Mouse (Mus musculus): ENCODE data around the gene Lefty1. TPM values are rescaled to one million over a fixed set of nuclear protein-coding genes. Genes with fewer than 3 reads are reported as not detected.
"Not testable (repeated sequence)": the region's sequence is repeated elsewhere in the genome, so short reads cannot be mapped to it uniquely, and the experiment has no call there.

Lefty1 gene
- polyA plus RNA-seq, 1 experiment from 2014 or later: 2.2 TPM

DNA sequence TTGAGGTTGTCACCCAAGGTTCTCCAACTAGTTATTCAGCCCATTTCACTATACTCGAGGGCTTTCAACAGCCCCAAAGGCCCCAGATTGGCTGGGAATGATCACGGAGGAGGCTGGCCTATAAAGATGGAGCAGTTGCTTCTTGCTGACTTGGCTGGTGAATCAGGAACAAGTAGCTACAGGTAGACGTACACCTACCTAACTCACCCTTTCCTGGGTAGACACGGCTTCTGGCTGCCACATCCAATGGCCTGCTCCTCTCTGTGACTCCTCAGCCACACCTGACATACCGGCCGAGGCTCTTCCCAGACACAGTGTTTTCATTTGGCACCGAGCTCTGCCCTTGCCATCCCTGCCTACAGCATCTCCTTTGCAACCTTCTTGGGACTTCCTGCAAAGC is 32.4 kb downstream of the Lefty1 start:
- H3K27ac ChIP-seq (ENCODE audit: low read depth): no peak overlapping the region
- DNase-seq (no peak), ATAC-seq (no peak)
- H3K27me3 ChIP-seq (ENCODE audit: insufficient read depth, low read length): no peaks in the 10 kb centered on the region
- H3K4me1 ChIP-seq (ENCODE audit: insufficient read depth): no peaks in the 10 kb centered on the region
- H3K9me3 ChIP-seq (ENCODE audit: low read length): no peaks in the 10 kb centered on the region
- H3K4me3 ChIP-seq (ENCODE audit: low read depth, low read length): no peak overlapping the region
- no peak overlapping the region for H3K4me2 ChIP-seq (ENCODE audit: low read depth, low read length)
- peaks cover 66% of the 10 kb centered on the region for H3K36me3 ChIP-seq (replicated peaks; ENCODE audit: insufficient read depth, low read length)
- H3K9ac ChIP-seq (replicated peaks): no peak overlapping the region
- TF ChIP-seq EP300 (IDR thresholded peaks at IDR 0.05; ENCODE audit: low read depth) (no peak), CTCF (IDR thresholded peaks at IDR 0.05; ENCODE audit: low read depth) (no peak)
- 87% methylated on average over 7 of the region's 7 CpGs for WGBS (ENCODE audit: insufficient replicate concordance)

DNA sequence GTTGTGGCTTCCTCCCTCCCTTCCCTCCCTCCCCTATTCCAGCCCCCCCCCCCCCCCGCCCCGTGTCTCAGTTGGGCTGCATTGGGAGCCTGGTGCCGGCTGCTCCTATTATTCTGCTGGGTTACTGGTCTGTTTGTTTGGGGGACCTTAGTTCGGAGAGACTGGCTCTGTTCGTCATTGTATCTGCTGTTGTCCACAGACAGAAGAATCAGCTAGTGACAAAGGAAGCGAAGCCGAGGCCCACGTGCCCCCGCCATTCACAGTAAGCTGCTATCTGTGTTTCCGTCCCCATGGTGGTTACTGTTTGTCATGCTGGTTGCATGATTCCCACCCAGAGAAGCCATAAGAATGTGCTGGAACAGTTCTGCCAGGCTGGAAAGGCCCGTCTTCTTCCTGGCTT is 38.1 kb downstream of the Lefty1 start:
- H3K27ac ChIP-seq (ENCODE audit: low read depth): no peak overlapping the region
- TF ChIP-seq CTCF (IDR thresholded peaks at IDR 0.05; ENCODE audit: low read depth): no peak
- TF ChIP-seq EP300 (IDR thresholded peaks at IDR 0.05; ENCODE audit: low read depth): no peak
- no peaks in the 10 kb centered on the region for H3K4me1 ChIP-seq (ENCODE audit: insufficient read depth)
- no peak overlapping the region for H3K4me3 ChIP-seq (ENCODE audit: low read depth, low read length)
- 90% methylated on average over 9 of the region's 11 CpGs for WGBS (ENCODE audit: insufficient replicate concordance)
- H3K27me3 ChIP-seq (ENCODE audit: insufficient read depth, low read length): no peaks in the 10 kb centered on the region
- no peaks in the 10 kb centered on the region for H3K9me3 ChIP-seq (ENCODE audit: low read length)
- no peak overlapping the region for H3K9ac ChIP-seq (replicated peaks)
- no peak for ATAC-seq
- DNase-seq: no peak
- H3K4me2 ChIP-seq (ENCODE audit: low read depth, low read length): no peak overlapping the region
- H3K36me3 ChIP-seq (replicated peaks; ENCODE audit: insufficient read depth, low read length): peaks cover 38% of the 10 kb centered on the region

DNA sequence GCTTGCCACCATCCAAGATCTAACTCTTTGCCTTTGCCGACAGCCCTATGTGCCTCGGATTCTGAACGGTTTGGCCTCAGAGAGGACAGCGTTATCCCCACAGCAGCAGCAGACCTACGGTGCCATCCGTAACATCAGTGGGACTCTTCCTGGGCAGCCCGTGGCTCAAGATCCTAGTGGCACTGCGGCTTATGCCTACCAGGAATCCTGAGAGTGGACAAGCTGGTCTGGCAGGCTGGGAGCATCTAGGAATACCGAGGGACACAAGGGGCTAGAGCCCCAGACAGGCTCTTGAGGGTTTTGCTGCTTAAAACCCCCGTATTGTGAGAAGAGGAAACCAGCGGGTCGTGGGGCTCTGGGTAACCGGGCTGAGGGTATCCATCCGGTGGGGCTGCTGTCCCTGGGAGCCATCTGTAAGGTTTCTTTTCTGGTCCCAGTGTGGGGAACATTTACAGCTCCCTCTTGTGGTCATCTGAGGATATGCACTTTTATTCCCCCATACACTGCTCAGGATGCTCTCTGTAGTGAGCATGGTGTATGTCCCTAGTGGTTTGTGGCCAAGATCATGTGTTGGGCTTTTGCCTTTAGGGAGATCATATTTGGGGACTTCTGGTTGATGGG is 39.4 kb downstream of the Lefty1 start:
- Histone ChIP-seq H3K9ac (replicated peaks) (no peak overlapping the region), H3K4me2 (ENCODE audit: low read depth, low read length) (no peak overlapping the region), H3K9me3 (ENCODE audit: low read length) (no peaks in the 10 kb centered on the region), H3K4me1 (ENCODE audit: insufficient read depth) (no peaks in the 10 kb centered on the region), H3K4me3 (ENCODE audit: low read depth, low read length) (no peak overlapping the region), H3K36me3 (replicated peaks; ENCODE audit: insufficient read depth, low read length) (peaks cover 31% of the 10 kb centered on the region), H3K27me3 (ENCODE audit: insufficient read depth, low read length) (no peaks in the 10 kb centered on the region), H3K27ac (ENCODE audit: low read depth) (no peak overlapping the region)
- DNase-seq (peak; percentile 53), ATAC-seq (peak; percentile 68)
- WGBS (ENCODE audit: insufficient replicate concordance): 62% methylated on average over 14 of the region's 14 CpGs
- no peak for TF ChIP-seq EP300 (IDR thresholded peaks at IDR 0.05; ENCODE audit: low read depth)
- TF ChIP-seq CTCF (IDR thresholded peaks at IDR 0.05; ENCODE audit: low read depth): peak; percentile 94

DNA sequence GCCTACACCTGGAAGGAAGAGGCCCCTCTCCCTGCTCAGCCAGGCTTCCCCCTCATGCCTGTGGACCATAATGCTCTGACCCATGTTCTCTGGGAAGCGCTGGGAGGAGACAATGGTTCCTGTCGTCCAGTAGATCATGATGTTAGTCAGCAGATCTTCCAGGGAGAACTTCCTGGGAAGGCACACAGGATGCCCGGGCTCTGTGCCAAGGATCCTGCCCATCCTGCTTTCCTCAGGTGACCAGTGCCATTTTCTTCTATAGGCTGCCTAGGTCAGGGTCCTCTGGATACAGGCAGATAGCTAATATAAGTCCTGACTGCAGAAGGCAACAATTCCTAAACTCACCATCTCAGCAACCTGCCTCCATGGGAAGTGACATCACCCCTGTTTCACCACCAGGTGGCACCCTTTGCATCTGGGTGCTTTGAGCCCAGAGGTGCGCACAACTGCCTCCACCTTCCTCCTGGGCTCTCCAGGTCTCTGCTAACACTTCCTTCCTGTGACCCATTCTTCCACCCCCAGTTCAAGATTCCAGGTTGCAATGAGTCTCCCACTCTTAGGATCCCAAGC is 41.4 kb downstream of the Lefty1 start:
- WGBS (ENCODE audit: insufficient replicate concordance): 60% methylated on average over 4 of the region's 4 CpGs
- 0 out of 2 replicates have a peak, but pooled peaks have one; percentile 6 for ATAC-seq
- Histone ChIP-seq H3K27me3 (ENCODE audit: insufficient read depth, low read length) (no peaks in the 10 kb centered on the region), H3K9ac (replicated peaks) (no peak overlapping the region), H3K36me3 (replicated peaks; ENCODE audit: insufficient read depth, low read length) (peaks cover 18% of the 10 kb centered on the region), H3K9me3 (ENCODE audit: low read length) (no peaks in the 10 kb centered on the region), H3K4me3 (ENCODE audit: low read depth, low read length) (no peak overlapping the region), H3K4me2 (ENCODE audit: low read depth, low read length) (no peak overlapping the region), H3K27ac (ENCODE audit: low read depth) (no peak overlapping the region), H3K4me1 (ENCODE audit: insufficient read depth) (0 out of 2 replicates have a peak, but pooled peaks cover 2% of the 10 kb centered on the region)
- TF ChIP-seq EP300 (IDR thresholded peaks at IDR 0.05; ENCODE audit: low read depth): no peak
- TF ChIP-seq CTCF (IDR thresholded peaks at IDR 0.05; ENCODE audit: low read depth): peak; percentile 94
- DNase-seq: peak; percentile 72

DNA sequence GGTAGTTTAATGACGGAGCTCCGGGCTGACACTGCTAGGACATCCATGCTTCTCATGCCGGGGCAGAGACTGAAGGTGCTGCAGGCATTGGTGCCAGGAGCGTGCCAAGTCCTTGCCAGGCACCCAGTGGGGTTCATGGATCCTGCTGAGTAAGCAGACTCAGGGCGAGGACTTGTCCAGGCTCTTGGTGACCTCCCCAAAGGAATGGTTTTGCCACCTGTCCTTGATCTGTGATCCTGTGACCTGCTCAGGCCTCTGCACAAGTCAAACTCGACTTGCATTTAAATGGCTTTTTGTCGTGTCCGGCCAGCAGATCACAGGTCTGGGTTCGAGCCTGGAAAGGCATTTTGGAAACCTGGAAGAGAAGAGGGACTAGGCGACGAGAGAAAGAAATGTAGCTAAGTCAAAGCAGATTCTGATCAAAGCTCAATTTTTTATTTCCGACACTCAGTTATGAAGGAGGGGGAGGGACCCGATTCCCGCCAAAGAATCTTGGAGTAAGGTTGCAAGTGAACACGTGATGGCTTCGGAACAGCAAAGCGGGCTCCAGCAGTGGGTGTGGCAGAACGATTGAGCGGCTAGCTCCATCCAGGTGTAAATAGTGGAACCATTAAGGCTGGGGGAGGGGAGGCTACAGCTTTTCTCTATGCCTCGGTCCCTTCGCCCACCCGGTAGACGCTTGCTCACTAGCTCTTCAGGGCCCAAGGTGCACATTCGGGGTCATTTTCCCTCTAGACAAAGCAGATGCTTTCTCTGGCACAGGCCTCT is 44.8 kb downstream of the Lefty1 start:
- Histone ChIP-seq H3K27me3 (ENCODE audit: insufficient read depth, low read length) (no peaks in the 10 kb centered on the region), H3K4me2 (ENCODE audit: low read depth, low read length) (no peak overlapping the region), H3K9ac (replicated peaks) (no peak overlapping the region), H3K36me3 (replicated peaks; ENCODE audit: insufficient read depth, low read length) (peaks cover 6% of the 10 kb centered on the region; the same call in 1 of the 2 replicates), H3K4me1 (ENCODE audit: insufficient read depth) (0 out of 2 replicates have a peak, but pooled peaks cover 3% of the 10 kb centered on the region), H3K27ac (ENCODE audit: low read depth) (no peak overlapping the region), H3K4me3 (ENCODE audit: low read depth, low read length) (no peak overlapping the region), H3K9me3 (ENCODE audit: low read length) (no peaks in the 10 kb centered on the region)
- DNase-seq (no peak), ATAC-seq (no peak)
- WGBS (ENCODE audit: insufficient replicate concordance): 78% methylated on average over 24 of the region's 24 CpGs
- TF ChIP-seq CTCF (IDR thresholded peaks at IDR 0.05; ENCODE audit: low read depth) (no peak), EP300 (IDR thresholded peaks at IDR 0.05; ENCODE audit: low read depth) (no peak)

DNA sequence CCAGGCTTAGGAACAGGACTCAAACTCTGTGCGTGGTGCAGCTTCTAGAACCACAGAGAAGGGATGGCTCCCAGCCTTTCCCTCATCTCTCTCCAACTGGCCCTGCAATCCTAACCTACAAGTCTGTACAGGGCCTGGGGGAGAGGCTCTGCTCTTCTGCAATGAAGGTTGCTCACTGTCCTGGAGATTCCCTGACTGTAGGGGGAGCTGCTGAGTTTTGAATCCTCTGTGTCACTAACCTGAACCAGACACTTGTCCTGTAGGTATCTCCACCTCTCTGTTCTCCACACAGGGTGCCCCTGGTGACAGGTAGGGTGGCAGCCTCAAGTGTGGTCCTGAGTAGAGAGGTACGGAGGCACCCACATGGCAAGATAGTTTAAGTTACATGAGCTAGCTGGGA is 45.6 kb downstream of the Lefty1 start:
- H3K9ac ChIP-seq (replicated peaks): no peak overlapping the region
- TF ChIP-seq CTCF (IDR thresholded peaks at IDR 0.05; ENCODE audit: low read depth) (peak; percentile 66), EP300 (IDR thresholded peaks at IDR 0.05; ENCODE audit: low read depth) (no peak)
- H3K4me2 ChIP-seq (ENCODE audit: low read depth, low read length): no peak overlapping the region
- DNase-seq (peak; percentile 59), ATAC-seq (peak; percentile 35; the same call in 1 of the 2 replicates)
- peaks cover 6% of the 10 kb centered on the region; the same call in 1 of the 2 replicates for H3K36me3 ChIP-seq (replicated peaks; ENCODE audit: insufficient read depth, low read length)
- no peaks in the 10 kb centered on the region for H3K27me3 ChIP-seq (ENCODE audit: insufficient read depth, low read length)
- 70% methylated on average over 2 of the region's 2 CpGs for WGBS (ENCODE audit: insufficient replicate concordance)
- no peak overlapping the region for H3K4me3 ChIP-seq (ENCODE audit: low read depth, low read length)
- 0 out of 2 replicates have a peak, but pooled peaks cover 3% of the 10 kb centered on the region for H3K4me1 ChIP-seq (ENCODE audit: insufficient read depth)
- no peaks in the 10 kb centered on the region for H3K9me3 ChIP-seq (ENCODE audit: low read length)
- 0 out of 2 replicates have a peak overlapping the region, but pooled peaks have one; percentile 69 for H3K27ac ChIP-seq (ENCODE audit: low read depth)

DNA sequence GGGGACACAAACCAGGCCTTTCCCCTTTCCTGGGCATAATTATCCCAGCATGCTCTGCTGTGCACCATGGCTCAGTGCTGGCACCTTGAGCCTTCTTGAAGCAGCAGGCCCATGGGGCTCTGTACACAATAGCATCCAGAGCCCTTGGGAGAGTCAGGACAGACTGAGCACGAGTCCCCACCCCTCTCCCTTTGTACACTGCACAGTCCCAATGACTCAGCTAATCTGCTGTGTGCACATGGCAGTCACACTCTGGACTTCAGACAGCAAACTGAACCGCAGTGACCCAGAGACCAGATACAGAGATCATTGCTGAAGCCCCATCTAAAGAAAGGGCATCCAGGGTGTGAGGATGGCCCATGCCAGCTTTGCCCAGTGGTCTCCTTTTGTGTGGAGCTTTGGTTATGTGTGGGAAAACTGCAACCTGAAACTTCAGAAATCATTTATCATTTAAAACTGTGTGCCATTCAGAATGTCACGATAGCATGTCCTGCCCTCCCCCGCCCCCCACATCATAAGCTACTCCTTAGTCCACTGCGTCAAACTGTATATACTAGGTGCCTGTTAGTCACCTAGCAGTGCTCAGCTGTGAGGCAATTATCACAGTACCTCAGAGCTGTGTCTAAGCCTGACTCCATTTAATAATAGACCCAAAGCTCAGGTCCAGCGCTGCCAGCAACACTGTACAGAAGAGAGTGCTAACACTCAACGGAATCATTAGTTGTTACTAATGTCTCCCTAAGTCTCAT is 46.6 kb downstream of the Lefty1 start:
- H3K9me3 ChIP-seq (ENCODE audit: low read length); H3K9ac ChIP-seq (replicated peaks); DNase-seq; H3K4me1 ChIP-seq (ENCODE audit: insufficient read depth); H3K4me2 ChIP-seq (ENCODE audit: low read depth, low read length); H3K4me3 ChIP-seq (ENCODE audit: low read depth, low read length); H3K27me3 ChIP-seq (ENCODE audit: insufficient read depth, low read length); H3K36me3 ChIP-seq (replicated peaks; ENCODE audit: insufficient read depth, low read length): not testable (repeated sequence)
- H3K27ac ChIP-seq (ENCODE audit: low read depth): peak overlapping the region; percentile 69; the same call in 1 of the 2 replicates
- ATAC-seq: peak; percentile 96
- 57% methylated on average over 7 of the region's 7 CpGs for WGBS (ENCODE audit: insufficient replicate concordance)

Data from liver, postnatal 0 days (tissue).